Mouse (Mus musculus) intestine, embryonic 16.5 days (tissue): ENCODE measurements around the gene Rab27a. TPM values are rescaled to one million over a fixed set of nuclear protein-coding genes. Genes with fewer than 3 reads are reported as not detected.

Experiments used
- ATAC-seq: fragments of 200-750 bp; cut with Nextera tagmentation; 2 replicates; pipeline ENCODE4 v1.8.0; 2017; ENCODE audit warnings: moderate TSS enrichment, moderate library complexity
- H3K27ac ChIP-seq: fragments of 300-500 bp; sonication (generic); 2 replicates; pipeline ENCODE4 v1.5.1; 2014; ENCODE audit warnings: mild to moderate bottlenecking, low read length
- H3K27me3 ChIP-seq: fragments of 300-500 bp; sonication (generic); replicated peaks from 2 replicates; pipeline ENCODE4 v1.6.1; 2014; ENCODE audit warnings: low read length, control low read depth, mixed read lengths; ENCODE audit not compliant: control insufficient read depth, insufficient read depth
- H3K36me3 ChIP-seq: fragments of 300-500 bp; sonication (generic); 2 replicates; pipeline ENCODE4 v1.6.1; 2014; ENCODE audit warnings: low read length, control low read depth; ENCODE audit not compliant: control insufficient read depth, insufficient read depth
- H3K4me1 ChIP-seq: fragments of 300-500 bp; sonication (generic); 2 replicates; pipeline ENCODE4 v1.6.1; 2014; ENCODE audit warnings: low read length, control low read depth, mixed read lengths; ENCODE audit not compliant: control insufficient read depth, insufficient read depth
- H3K4me2 ChIP-seq: fragments of 300-500 bp; sonication (generic); 2 replicates; pipeline ENCODE4 v1.6.1; 2014; ENCODE audit warnings: low read depth, low read length, control low read depth
- H3K4me3 ChIP-seq: fragments of 300-500 bp; sonication (generic); 2 replicates; pipeline ENCODE4 v1.5.1; 2014; ENCODE audit warnings: mild to moderate bottlenecking, low read length
- H3K9ac ChIP-seq: fragments of 300-500 bp; sonication (generic); 2 replicates; pipeline ENCODE4 v1.6.1; 2014; ENCODE audit warnings: low read depth, low read length
- H3K9me3 ChIP-seq: fragments of 300-500 bp; sonication (generic); 2 replicates; pipeline ENCODE4 v1.6.1; 2016; ENCODE audit warnings: low read length, control low read depth; ENCODE audit not compliant: control insufficient read depth
- WGBS: fragments of 180-500 bp; shearing (Covaris S2); extraction: QIAGEN DNeasy Blood & Tissue Kit; methylation state at CpG from one replicate; pipeline ENCODE4 v1.1.7; 2014; 5-methylcytosine and 5-hydroxymethylcytosine counted together
- polyA plus RNA-seq: library from polyadenylated mRNA; unstranded; fragments of >200 nt; fragmentation: Nextera tagmentation; extraction: Ambion mirVana; gene quantifications from 2 replicates; pipeline ENCODE4 v1.2.1, GENCODE M21; 2015

Rab27a gene
- polyA plus RNA-seq, 1 experiment from 2014 or later: 9.0 TPM

DNA sequence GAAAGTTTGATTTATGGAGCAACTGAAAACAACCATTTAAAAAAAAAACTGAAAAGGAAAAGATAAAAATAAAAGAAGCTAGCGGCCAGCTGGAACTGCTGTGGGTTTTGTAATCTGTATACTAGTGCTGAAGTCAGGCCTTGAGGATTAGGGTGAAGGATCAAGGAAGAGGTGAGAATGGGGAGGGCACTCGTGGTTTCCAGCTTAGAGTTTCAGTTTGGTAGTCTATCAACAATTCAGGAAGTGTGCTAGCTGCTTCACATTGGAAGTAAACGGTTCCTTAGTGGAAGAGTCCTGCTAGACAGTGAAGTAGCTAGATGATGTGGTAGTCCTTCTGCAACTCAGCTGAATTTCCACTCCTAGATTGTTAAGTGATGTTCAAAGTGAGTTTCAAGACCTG lies 36.3 kb upstream of the Rab27a start:
- no peaks in the 10 kb centered on the region for H3K27me3 ChIP-seq
- no peaks in the 10 kb centered on the region for H3K4me1 ChIP-seq
- no peak for ATAC-seq
- H3K36me3 ChIP-seq: no peaks in the 10 kb centered on the region
- H3K4me2 ChIP-seq: no peak overlapping the region
- H3K27ac ChIP-seq: no peak overlapping the region
- WGBS: 66% methylated on average over 3 of the region's 3 CpGs
- no peak overlapping the region for H3K9ac ChIP-seq
- H3K9me3 ChIP-seq: no peaks in the 10 kb centered on the region
- H3K4me3 ChIP-seq: no peak overlapping the region

DNA sequence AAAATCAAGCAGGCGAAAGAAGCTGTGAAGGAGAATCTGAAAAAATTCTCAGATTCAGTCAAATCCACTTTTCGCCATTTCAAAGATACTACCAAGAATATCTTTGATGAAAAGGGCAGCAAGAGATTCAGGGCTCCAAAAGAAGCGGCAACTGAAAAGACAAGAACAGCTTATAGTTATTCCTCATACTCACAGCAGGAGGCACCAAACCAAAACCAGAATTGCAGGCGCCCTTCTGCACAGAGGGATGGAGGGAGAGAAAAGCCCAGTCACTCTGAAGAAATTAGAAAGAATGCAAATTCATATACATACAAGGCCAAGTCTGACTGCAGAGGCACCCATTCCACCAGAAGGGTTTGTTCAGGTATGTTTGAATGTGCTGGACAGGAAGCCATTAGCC lies 32.0 kb upstream of the Rab27a start:
- 83% methylated on average over 4 of the region's 4 CpGs for WGBS
- Histone ChIP-seq H3K4me1 (no peaks in the 10 kb centered on the region), H3K27me3 (no peaks in the 10 kb centered on the region), H3K36me3 (peaks cover 6% of the 10 kb centered on the region; the same call in 1 of the 2 replicates), H3K9me3 (no peaks in the 10 kb centered on the region), H3K4me3 (no peak overlapping the region), H3K9ac (no peak overlapping the region), H3K4me2 (no peak overlapping the region), H3K27ac (no peak overlapping the region)
- ATAC-seq: no peak

DNA sequence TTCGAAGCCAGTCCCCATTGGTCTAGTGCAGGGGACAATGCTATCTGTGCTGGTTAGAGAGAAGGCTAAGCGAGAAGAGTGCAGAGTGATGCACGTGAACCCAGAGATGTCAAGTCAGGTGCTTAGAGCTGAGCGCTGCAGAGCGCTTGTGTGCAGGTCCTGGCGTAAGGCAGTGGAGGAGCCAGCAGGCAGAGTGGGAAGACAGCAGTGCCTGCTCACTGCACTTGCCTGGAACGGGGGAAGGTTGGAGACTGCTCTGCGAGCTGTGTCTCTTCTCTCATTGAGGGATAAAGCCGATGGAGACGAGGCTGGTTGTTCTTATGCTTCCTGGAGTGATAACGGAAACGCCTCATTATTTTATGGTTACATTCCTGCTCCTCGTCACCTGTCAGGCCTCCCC lies 29.9 kb upstream of the Rab27a start:
- Histone ChIP-seq H3K4me2 (no peak overlapping the region), H3K27me3 (no peaks in the 10 kb centered on the region), H3K36me3 (peaks cover 6% of the 10 kb centered on the region; the same call in 1 of the 2 replicates), H3K9ac (no peak overlapping the region), H3K27ac (no peak overlapping the region), H3K4me3 (no peak overlapping the region), H3K9me3 (no peaks in the 10 kb centered on the region), H3K4me1 (no peaks in the 10 kb centered on the region)
- WGBS: 60% methylated on average over 13 of the region's 13 CpGs
- no peak for ATAC-seq

DNA sequence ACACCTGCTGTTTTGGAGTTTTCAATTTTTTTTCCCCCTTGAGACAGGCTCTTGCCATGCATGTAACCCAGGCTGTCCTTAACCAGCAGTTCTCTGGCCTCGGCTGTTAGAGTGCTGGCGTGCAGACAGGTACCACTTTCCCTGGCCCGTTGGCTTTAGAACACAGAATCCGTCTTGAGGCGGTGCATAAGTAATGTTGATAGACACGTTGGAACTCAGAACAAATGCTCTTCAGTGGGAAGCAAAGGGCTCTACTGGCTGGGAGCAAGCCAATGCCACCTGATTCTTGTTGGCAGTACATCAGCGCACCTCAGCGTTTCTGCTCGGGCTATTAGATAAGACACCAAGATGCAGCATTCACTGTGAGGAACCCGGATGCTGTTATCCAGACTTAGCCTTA lies 24.8 kb upstream of the Rab27a start:
- no peaks in the 10 kb centered on the region for H3K9me3 ChIP-seq
- H3K36me3 ChIP-seq: peaks cover 9% of the 10 kb centered on the region; the same call in 1 of the 2 replicates
- H3K9ac ChIP-seq: no peak overlapping the region
- no peak for ATAC-seq
- 92% methylated on average over 10 of the region's 10 CpGs for WGBS
- no peak overlapping the region for H3K4me3 ChIP-seq
- no peaks in the 10 kb centered on the region for H3K27me3 ChIP-seq
- H3K4me1 ChIP-seq: no peaks in the 10 kb centered on the region
- H3K4me2 ChIP-seq: no peak overlapping the region
- no peak overlapping the region for H3K27ac ChIP-seq

DNA sequence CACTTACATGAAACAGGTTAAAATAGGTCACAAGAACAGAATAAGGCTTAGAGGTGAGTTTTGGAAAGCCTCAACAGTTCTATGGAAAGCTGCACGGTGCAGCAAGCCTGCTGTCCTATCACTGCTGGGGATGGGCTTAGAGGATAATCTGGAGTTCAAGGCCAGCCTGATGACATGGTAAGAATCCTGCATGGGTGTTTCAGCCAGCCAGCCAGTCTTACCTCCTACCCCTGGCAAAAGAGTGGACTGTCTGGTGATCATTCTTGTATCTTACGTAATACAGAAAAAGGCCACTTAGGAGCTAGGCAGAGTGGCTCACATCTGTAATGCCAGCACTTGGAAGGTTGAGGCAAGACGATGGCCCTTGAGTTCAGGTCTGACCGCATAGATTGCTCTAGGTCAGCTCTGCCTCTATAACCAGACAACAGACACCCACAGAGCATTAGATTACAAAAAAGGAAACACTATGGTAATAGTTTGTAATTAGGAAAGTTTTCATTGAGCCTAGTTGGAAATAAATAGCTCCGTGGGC lies 24.0 kb upstream of the Rab27a start:
- no peak for ATAC-seq
- Histone ChIP-seq H3K9ac (no peak overlapping the region), H3K36me3 (peaks cover 8% of the 10 kb centered on the region; the same call in 1 of the 2 replicates), H3K27ac (no peak overlapping the region), H3K4me3 (no peak overlapping the region), H3K9me3 (no peaks in the 10 kb centered on the region), H3K4me1 (no peaks in the 10 kb centered on the region), H3K27me3 (no peaks in the 10 kb centered on the region), H3K4me2 (no peak overlapping the region)
- WGBS: 91% methylated on average over 5 of the region's 5 CpGs

DNA sequence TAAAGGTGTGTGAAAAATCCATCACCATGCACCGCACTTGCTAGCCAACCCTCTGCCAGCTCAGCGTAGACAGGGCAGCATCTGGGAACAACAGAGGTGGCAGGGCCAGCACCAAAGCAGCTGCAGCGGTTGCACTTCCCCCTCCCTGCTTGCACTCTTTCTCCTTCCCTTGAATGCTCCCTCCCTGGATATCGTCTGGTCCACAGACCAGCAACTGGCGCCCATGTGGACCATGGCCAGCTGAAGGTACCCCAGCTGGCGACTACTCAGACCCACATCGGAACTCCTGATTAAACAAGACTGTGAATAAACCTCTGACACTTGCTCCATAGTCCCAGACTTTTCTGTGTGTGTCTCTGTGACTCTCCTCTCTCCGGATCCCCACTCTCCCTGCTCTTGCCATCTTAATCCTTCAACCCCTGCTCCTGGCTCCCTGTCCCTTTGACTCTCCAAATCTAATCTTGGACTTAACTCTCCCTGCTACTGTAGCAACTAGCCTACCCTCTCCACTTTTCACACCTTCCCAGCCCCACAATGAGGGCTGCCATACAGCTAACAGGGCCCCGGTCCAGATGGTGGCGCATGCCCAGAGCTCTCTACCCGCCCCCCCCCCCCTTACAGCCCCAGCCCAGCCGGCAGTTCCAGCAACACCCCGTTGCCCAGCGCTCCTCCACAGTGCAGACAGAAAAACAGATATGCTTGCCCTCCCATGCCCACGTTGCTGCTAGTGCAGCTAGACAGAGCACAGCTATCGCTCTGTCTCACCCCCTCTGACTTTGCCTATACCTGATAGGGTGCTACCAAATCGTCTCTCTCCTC lies 18.6 kb upstream of the Rab27a start:
- Histone ChIP-seq H3K9ac (no peak overlapping the region), H3K4me2 (no peak overlapping the region), H3K36me3 (no peaks in the 10 kb centered on the region), H3K27ac (no peak overlapping the region), H3K4me1 (no peaks in the 10 kb centered on the region), H3K27me3 (no peaks in the 10 kb centered on the region), H3K4me3 (no peak overlapping the region), H3K9me3 (no peaks in the 10 kb centered on the region)
- ATAC-seq: no peak
- WGBS: 27% methylated on average over 17 of the region's 17 CpGs

DNA sequence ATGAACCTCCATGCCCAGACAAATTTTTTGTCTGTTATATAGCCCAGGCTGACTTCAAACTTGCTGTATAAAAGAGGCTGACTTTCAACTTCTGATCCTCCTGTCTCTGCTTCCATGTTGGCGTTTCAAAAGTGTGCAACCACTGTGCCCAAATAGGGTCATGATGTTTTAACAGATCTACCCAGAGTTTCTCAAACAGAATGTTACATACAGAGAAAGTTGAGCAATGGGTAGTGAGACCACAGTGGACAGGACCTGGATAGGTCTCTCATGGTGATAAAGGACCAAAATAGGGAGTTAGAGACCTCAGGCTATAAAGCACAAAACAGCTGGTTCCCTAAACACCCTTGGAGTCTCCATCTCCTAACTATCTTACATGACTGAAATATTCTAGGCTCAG lies 14.2 kb upstream of the Rab27a start:
- H3K9ac ChIP-seq: no peak overlapping the region
- H3K36me3 ChIP-seq: 0 out of 2 replicates have a peak, but pooled peaks cover 3% of the 10 kb centered on the region
- H3K27ac ChIP-seq: no peak overlapping the region
- H3K4me3 ChIP-seq: no peak overlapping the region
- no peaks in the 10 kb centered on the region for H3K27me3 ChIP-seq
- no peaks in the 10 kb centered on the region for H3K4me1 ChIP-seq
- H3K9me3 ChIP-seq: no peaks in the 10 kb centered on the region
- no peak overlapping the region for H3K4me2 ChIP-seq
- ATAC-seq: no peak
- WGBS: 85% methylated on average over 1 of the region's 1 CpGs

DNA sequence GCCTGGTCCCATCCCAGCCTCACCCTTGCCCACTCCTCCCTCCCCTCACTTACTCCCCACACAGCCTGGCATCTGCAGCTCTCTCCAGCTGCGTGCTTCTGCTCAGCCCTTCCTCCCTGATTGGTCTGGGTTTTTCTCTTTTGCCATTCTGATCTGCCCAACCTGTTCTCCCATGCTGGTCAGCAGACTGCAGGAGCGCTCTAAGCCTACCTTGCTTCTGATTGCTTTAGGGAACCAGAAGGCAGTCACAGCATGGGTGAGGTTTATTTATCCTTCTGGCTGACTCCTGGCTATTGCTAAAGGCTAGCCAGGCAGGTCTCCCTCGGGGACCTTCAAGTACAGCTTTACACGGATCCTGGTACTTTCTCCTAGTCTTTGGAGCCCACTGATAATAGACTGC lies 13.2 kb upstream of the Rab27a start:
- no peak for ATAC-seq
- no peaks in the 10 kb centered on the region for H3K4me1 ChIP-seq

DNA sequence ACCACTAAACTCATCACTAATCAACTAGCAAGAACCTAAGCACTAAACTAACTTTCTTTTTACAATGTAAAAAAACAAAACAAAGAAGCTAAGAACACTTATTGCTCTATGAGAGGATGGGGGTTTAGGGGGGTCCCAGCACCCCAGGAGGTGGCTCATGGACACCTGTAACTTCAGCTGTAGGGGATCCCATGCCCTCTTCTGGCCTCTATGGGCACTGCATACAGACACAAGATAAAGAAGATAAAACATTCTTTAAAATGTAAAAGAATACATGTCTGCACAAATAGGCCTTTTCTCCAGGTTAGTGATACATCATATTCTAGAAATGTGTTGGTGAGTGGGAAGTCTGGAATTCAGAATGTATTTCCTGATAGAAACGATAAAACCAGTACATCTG lies 11.2 kb upstream of the Rab27a start:
- no peaks in the 10 kb centered on the region for H3K9me3 ChIP-seq
- ATAC-seq: no peak
- no peak overlapping the region for H3K9ac ChIP-seq
- H3K27ac ChIP-seq: no peak overlapping the region
- WGBS: 91% methylated on average over 1 of the region's 1 CpGs
- no peaks in the 10 kb centered on the region for H3K4me1 ChIP-seq
- H3K4me3 ChIP-seq: no peak overlapping the region
- 0 out of 2 replicates have a peak, but pooled peaks cover 3% of the 10 kb centered on the region for H3K36me3 ChIP-seq
- H3K4me2 ChIP-seq: no peak overlapping the region
- H3K27me3 ChIP-seq: no peaks in the 10 kb centered on the region

More for the DNA sequence above, 13.2 kb upstream of the Rab27a start:
- Histone ChIP-seq H3K4me2 (no peak overlapping the region), H3K27me3 (no peaks in the 10 kb centered on the region), H3K27ac (no peak overlapping the region), H3K9ac (no peak overlapping the region), H3K36me3 (0 out of 2 replicates have a peak, but pooled peaks cover 3% of the 10 kb centered on the region), H3K9me3 (no peaks in the 10 kb centered on the region), H3K4me3 (no peak overlapping the region)
- 76% methylated on average over 4 of the region's 4 CpGs for WGBS
